Mouse (Mus musculus) heart, postnatal 0 days (tissue): ENCODE measurements around the gene Tyw5.

ENCODE experiments used
- CTCF ChIP-seq: IDR thresholded peaks from 2 replicates; pipeline ENCODE4 v1.5.1; 2016; ENCODE audit warnings: antibody characterized with exemption, control low read depth, low read depth
- EP300 ChIP-seq: IDR thresholded peaks from 2 replicates; pipeline ENCODE4 v1.6.1; 2016; ENCODE audit warnings: antibody characterized with exemption, low read depth

DNA sequence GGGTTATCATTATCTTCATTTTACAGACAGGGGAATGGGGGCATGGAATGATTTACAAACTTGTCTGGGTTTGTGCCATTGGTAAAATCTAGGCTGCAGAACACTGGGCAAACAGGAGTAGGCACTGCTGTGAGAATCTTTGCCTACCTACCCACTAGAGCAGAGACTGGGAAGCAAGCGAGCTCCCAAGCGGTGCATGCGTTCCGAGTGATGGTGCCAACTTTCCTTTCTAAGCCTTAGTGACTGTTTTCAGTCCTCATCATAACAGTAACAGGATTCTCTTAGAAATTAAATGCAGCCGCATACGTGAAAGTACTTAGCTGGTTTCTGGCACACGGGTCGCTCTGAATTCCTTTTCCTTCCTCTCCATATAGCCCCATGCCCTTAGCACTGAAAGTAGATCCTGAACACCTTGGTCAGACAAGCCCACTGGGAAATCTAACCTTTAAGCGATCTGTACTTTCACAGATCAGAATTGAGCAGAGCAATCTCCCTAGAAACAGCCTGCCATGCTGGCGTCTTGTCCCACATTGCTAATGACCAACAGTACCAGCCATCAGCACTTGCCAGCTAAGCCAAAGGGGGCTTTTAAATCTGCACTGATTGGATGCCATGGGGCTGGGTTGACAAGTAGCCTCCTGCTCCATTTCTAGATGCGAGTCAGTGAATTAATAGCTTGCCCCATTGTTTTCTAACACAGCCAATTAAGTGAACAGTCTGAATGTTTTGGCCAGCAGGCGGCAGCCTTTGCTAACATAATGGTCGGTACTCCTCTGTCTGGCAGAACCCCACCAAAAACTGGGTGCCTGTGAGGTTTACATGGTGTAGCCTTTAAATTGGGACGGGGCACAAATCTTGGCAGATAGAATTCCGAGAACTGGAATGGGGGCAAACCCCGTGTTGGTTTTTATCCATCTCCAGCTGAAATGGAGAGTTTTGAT lies 21.7 kb upstream of the Tyw5 start:
- TF ChIP-seq CTCF (peak; percentile 84), EP300 (no peak)
